Mouse (Mus musculus) liver, postnatal 0 days (tissue): ENCODE measurements around the gene Zfp418.

ENCODE experiments used
- CTCF ChIP-seq: sonication (generic); IDR thresholded peaks from 2 replicates; pipeline ENCODE4 v1.5.1; 2016; ENCODE audit warnings: antibody characterized with exemption, low read depth
- EP300 ChIP-seq: IDR thresholded peaks from 2 replicates; pipeline ENCODE4 v1.6.1; 2016; ENCODE audit warnings: antibody characterized with exemption, low read depth, mild to moderate bottlenecking

- TF ChIP-seq CTCF, result no peak
- no peak for TF ChIP-seq EP300
Measured at GRCm38 (mm10) chr7:7185897-7186296, 14.8 kb downstream of the Zfp418 start.
